Mouse (Mus musculus) midbrain, embryonic 16.5 days (tissue): ENCODE data around the gene Fbxl13. TPM values are rescaled to one million over a fixed set of nuclear protein-coding genes. Genes with fewer than 3 reads are reported as not detected.

ENCODE experiments used
- ATAC-seq: fragments of 200-750 bp; cut with Nextera tagmentation; 2 replicates; pipeline ENCODE4 v1.8.0; 2017; ENCODE audit warnings: moderate TSS enrichment
- H3K27ac ChIP-seq: fragments of 300-500 bp; sonication (generic); 2 replicates; pipeline ENCODE4 v1.5.1; 2014; ENCODE audit warnings: mild to moderate bottlenecking, low read length, mixed read lengths
- H3K27me3 ChIP-seq: fragments of 300-500 bp; sonication (generic); 2 replicates; pipeline ENCODE4 v1.6.1; 2014; ENCODE audit warnings: low read depth, low read length, mixed read lengths; ENCODE audit not compliant: control insufficient read depth, insufficient read depth
- H3K36me3 ChIP-seq: fragments of 300-500 bp; sonication (generic); 2 replicates; pipeline ENCODE4 v1.6.1; 2014; ENCODE audit warnings: mild to moderate bottlenecking, low read length, moderate library complexity, mixed read lengths; ENCODE audit not compliant: control insufficient read depth, insufficient read depth
- H3K4me1 ChIP-seq: fragments of 300-500 bp; sonication (generic); 2 replicates; pipeline ENCODE4 v1.6.1; 2014; ENCODE audit warnings: mild to moderate bottlenecking, low read length, mixed read lengths; ENCODE audit not compliant: control insufficient read depth, insufficient read depth
- H3K4me2 ChIP-seq: fragments of 300-500 bp; sonication (generic); 2 replicates; pipeline ENCODE4 v1.6.1; 2014; ENCODE audit warnings: mild to moderate bottlenecking, low read length, mixed read lengths
- H3K4me3 ChIP-seq: fragments of 300-500 bp; sonication (generic); 2 replicates; pipeline ENCODE4 v1.5.1; 2014; ENCODE audit warnings: low read depth, mild to moderate bottlenecking, low read length, moderate library complexity, mixed read lengths
- H3K9ac ChIP-seq: fragments of 300-500 bp; sonication (generic); 2 replicates; pipeline ENCODE4 v1.6.1; 2014; ENCODE audit warnings: low read depth, low read length, mixed read lengths
- H3K9me3 ChIP-seq: fragments of 300-500 bp; sonication (generic); replicated peaks from 2 replicates; pipeline ENCODE4 v1.6.1; 2014; ENCODE audit warnings: mild to moderate bottlenecking, low read length, mixed read lengths; ENCODE audit not compliant: control insufficient read depth, poor library complexity, severe bottlenecking
- WGBS: fragments of 180-500 bp; shearing (Covaris S2); extraction: QIAGEN DNeasy Blood & Tissue Kit; methylation state at CpG from one replicate; pipeline ENCODE4 v1.1.7; 2014; 5-methylcytosine and 5-hydroxymethylcytosine counted together
- polyA plus RNA-seq: library from polyadenylated mRNA; unstranded; fragments of >200 nt; fragmentation: Nextera tagmentation; extraction: Ambion mirVana; gene quantifications from 2 replicates; pipeline ENCODE4 v1.2.1, GENCODE M21; 2015

Fbxl13 gene
- polyA plus RNA-seq, 1 experiment from 2014 or later: 0.25 TPM

DNA sequence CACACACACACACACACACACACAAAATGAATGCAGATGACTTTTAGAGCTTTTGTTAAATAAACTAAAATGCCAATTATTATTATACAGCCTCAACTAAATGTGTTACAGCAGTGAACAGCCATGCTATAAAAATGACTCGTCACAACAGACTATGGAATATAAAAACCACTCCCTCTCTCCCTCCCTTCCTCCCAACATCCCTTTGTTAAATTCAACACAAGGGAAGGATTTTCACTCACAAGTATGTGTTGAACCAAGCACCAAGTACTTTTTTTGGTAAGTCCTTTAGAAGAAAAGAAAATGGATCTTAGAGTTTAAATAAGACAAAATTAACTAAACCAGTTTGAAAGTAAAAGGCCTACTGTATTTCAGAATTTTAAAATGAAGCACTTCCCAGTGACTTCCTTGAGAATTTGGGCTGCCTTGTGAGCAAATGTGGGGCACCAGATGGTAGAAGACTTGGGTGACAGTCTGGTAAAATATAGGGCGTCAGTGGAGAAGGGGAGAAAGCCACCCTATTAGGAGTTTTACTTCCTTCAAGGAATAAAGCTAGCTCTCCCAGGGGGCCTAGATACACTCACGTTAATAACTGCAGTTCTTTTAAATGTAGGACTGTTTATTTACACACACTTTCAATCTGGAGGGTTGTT, 72.5 kb downstream of the Fbxl13 start:
- whole genome bisulfite sequencing: 70% methylated on average over 3 of the region's 3 CpGs
- ATAC-seq: no peak
- H3K9ac ChIP-seq: no peak overlapping the region
- H3K27ac ChIP-seq: no peak overlapping the region
- H3K36me3 ChIP-seq: no peaks in the 10 kb centered on the region
- no peaks in the 10 kb centered on the region for H3K27me3 ChIP-seq
- no peaks in the 10 kb centered on the region for H3K9me3 ChIP-seq
- no peaks in the 10 kb centered on the region for H3K4me1 ChIP-seq
- no peak overlapping the region for H3K4me2 ChIP-seq
- no peak overlapping the region for H3K4me3 ChIP-seq

DNA sequence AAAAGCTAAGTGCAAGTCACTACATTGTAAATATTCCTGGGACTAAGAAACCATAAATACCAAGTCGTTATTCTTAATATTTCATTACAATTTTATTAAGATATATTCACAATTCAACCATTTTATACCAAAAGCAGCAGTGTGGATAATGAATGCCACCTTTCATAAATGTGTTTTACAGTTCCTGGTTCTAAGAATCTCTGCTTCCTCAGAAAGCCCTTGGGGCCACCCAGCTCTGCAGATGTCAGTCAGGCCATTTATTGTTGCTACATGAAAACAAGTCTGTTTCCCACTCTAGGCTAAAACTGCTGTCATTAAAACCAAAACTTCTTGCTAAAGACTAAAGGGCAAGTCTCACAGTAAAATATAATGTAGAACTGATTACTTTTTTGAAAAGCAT, 77.7 kb downstream of the Fbxl13 start:
- WGBS: 84% methylated on average over 1 of the region's 1 CpGs
- Histone ChIP-seq H3K36me3 (no peaks in the 10 kb centered on the region), H3K4me2 (no peak overlapping the region), H3K9ac (no peak overlapping the region), H3K27me3 (no peaks in the 10 kb centered on the region), H3K4me1 (no peaks in the 10 kb centered on the region), H3K9me3 (no peaks in the 10 kb centered on the region), H3K27ac (no peak overlapping the region), H3K4me3 (no peak overlapping the region)
- no peak for ATAC-seq

GRCm38 (mm10) chr5:21565392-21566065, 79.9 kb downstream of the Fbxl13 start:
- Histone ChIP-seq H3K9ac (no peak overlapping the region), H3K9me3 (no peaks in the 10 kb centered on the region), H3K4me3 (no peak overlapping the region), H3K4me1 (no peaks in the 10 kb centered on the region), H3K36me3 (no peaks in the 10 kb centered on the region), H3K27me3 (no peaks in the 10 kb centered on the region), H3K27ac (no peak overlapping the region), H3K4me2 (no peak overlapping the region)
- WGBS: 92% methylated on average over 9 of the region's 9 CpGs
- ATAC-seq: no peak

GRCm38 (mm10) chr5:21563936-21564335, 81.5 kb downstream of the Fbxl13 start:
- ATAC-seq: no peak
- no peaks in the 10 kb centered on the region for H3K27me3 ChIP-seq

GRCm38 (mm10) chr5:21556502-21556901, 88.9 kb downstream of the Fbxl13 start:
- H3K9ac ChIP-seq: no peak overlapping the region
- H3K4me2 ChIP-seq: no peak overlapping the region
- H3K27me3 ChIP-seq: no peaks in the 10 kb centered on the region
- no peaks in the 10 kb centered on the region for H3K4me1 ChIP-seq
- H3K27ac ChIP-seq: no peak overlapping the region
- H3K9me3 ChIP-seq: no peaks in the 10 kb centered on the region
- 72% methylated on average over 3 of the region's 3 CpGs for WGBS
- no peak for ATAC-seq
- H3K36me3 ChIP-seq: no peaks in the 10 kb centered on the region
- H3K4me3 ChIP-seq: no peak overlapping the region

More at GRCm38 (mm10) chr5:21563936-21564335, 81.5 kb downstream of the Fbxl13 start:
- WGBS: 78% methylated on average over 2 of the region's 2 CpGs
- Histone ChIP-seq H3K4me2 (no peak overlapping the region), H3K4me3 (no peak overlapping the region), H3K9me3 (no peaks in the 10 kb centered on the region), H3K9ac (no peak overlapping the region), H3K36me3 (no peaks in the 10 kb centered on the region), H3K4me1 (no peaks in the 10 kb centered on the region), H3K27ac (no peak overlapping the region)

GRCm38 (mm10) chr5:21554732-21555131, 90.7 kb downstream of the Fbxl13 start:
- H3K4me1 ChIP-seq: no peaks in the 10 kb centered on the region
- H3K27me3 ChIP-seq: no peaks in the 10 kb centered on the region
- ATAC-seq: no peak
- H3K9me3 ChIP-seq: no peaks in the 10 kb centered on the region
- H3K4me3 ChIP-seq: no peak overlapping the region
- H3K27ac ChIP-seq: no peak overlapping the region
- H3K4me2 ChIP-seq: no peak overlapping the region
- no peaks in the 10 kb centered on the region for H3K36me3 ChIP-seq
- H3K9ac ChIP-seq: no peak overlapping the region
- 85% methylated on average over 1 of the region's 1 CpGs for WGBS

- Histone ChIP-seq H3K9me3 (no peaks in the 10 kb centered on the region), H3K27me3 (no peaks in the 10 kb centered on the region), H3K27ac (no peak overlapping the region), H3K4me2 (no peak overlapping the region), H3K9ac (no peak overlapping the region), H3K36me3 (no peaks in the 10 kb centered on the region), H3K4me1 (no peaks in the 10 kb centered on the region), H3K4me3 (no peak overlapping the region)
- WGBS: 87% methylated on average over 4 of the region's 4 CpGs
- ATAC-seq: no peak
Observed at GRCm38 (mm10) chr5:21553685-21554084, 91.7 kb downstream of the Fbxl13 start.

DNA sequence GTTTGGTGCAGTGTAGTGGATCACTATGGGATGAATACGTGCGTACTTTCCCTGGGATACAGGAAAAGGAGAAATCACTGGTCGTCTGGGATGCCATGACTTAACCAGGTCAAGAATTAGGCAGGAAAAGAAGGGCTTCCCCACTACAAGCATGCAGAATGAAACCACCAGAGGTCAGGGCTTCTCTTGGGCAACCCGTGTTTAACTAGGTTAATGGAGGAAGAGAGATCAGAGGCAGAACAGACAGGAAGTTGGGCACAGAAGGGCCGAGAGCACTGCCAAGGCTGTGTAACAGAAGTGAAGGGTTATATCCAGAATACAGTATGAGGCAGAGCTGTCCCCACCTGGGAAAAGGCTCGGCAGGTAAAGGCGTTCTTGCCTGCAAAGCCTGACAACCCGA, 98.4 kb downstream of the Fbxl13 start:
- Histone ChIP-seq H3K27ac (no peak overlapping the region), H3K27me3 (no peaks in the 10 kb centered on the region), H3K9ac (no peak overlapping the region), H3K4me3 (no peak overlapping the region), H3K4me2 (no peak overlapping the region), H3K36me3 (no peaks in the 10 kb centered on the region), H3K9me3 (no peaks in the 10 kb centered on the region), H3K4me1 (no peaks in the 10 kb centered on the region)
- ATAC-seq: no peak
- WGBS: 84% methylated on average over 8 of the region's 8 CpGs

DNA sequence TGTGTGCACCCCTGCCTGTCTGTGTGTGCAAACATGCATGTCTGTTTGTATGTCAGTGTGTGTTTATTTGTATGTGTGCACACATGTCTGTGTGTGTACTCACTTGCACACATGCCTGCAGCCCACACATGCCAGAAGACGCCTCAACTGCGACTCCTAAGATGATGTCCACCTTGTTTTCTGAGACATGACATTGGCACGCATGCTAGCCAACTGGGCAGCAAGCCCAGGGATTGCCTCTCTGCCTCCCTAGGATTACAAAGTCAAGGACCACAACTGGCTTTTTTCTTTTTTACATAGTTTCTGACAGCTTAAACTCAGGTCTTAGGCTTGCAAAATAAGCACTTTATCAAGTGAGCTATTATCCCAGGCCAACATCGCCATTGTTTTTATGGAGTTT, 99.6 kb downstream of the Fbxl13 start:
- no peak overlapping the region for H3K4me3 ChIP-seq
- H3K9ac ChIP-seq: no peak overlapping the region
- H3K4me2 ChIP-seq: no peak overlapping the region
- H3K27ac ChIP-seq: no peak overlapping the region
- no peaks in the 10 kb centered on the region for H3K27me3 ChIP-seq
- H3K4me1 ChIP-seq: no peaks in the 10 kb centered on the region
- H3K9me3 ChIP-seq: no peaks in the 10 kb centered on the region
- 71% methylated on average over 4 of the region's 4 CpGs for WGBS
- H3K36me3 ChIP-seq: no peaks in the 10 kb centered on the region
- ATAC-seq: no peak
